Mouse (Mus musculus) C2C12 (cell line): ENCODE measurements around the gene Arhgdib. TPM values are rescaled to one million over a fixed set of nuclear protein-coding genes. Genes with fewer than 3 reads are reported as not detected.

Source experiments
- H3K27me3 ChIP-seq: one replicate; pipeline ENCODE4 v1.6.1; 2011; ENCODE audit not compliant: control insufficient read depth, insufficient read depth, insufficient read length
- H3K36me3 ChIP-seq: one replicate; pipeline ENCODE4 v1.6.1; 2011; ENCODE audit not compliant: control insufficient read depth, insufficient read depth
- H3K4me3 ChIP-seq: one replicate; pipeline ENCODE4 v1.5.1; 2011; ENCODE audit warnings: mild to moderate bottlenecking, control low read depth; ENCODE audit not compliant: poor library complexity, insufficient read depth, severe bottlenecking
- H3K79me2 ChIP-seq: one replicate; pipeline ENCODE4 v1.6.1; 2011; ENCODE audit not compliant: control insufficient read depth, insufficient read depth
- H3K79me3 ChIP-seq: one replicate; pipeline ENCODE4 v1.6.1; 2011; ENCODE audit warnings: low read depth, control low read depth
- H3ac ChIP-seq: one replicate; pipeline ENCODE3; 2011; ENCODE audit warnings: low read depth; ENCODE audit not compliant: control insufficient read depth, insufficient read length
- CEBPB ChIP-seq: IDR thresholded peaks from one replicate; pipeline ENCODE4 v1.6.1; 2011; ENCODE audit warnings: low read depth, mild to moderate bottlenecking, control low read depth, moderate library complexity
- CTCF ChIP-seq: IDR thresholded peaks from one replicate; pipeline ENCODE4 v1.5.1; 2011; ENCODE audit not compliant: control insufficient read depth, insufficient read depth, insufficient read length
- FOSL1 ChIP-seq: IDR thresholded peaks from one replicate; pipeline ENCODE4 v1.8.0; 2011; ENCODE audit warnings: mild to moderate bottlenecking, low read length; ENCODE audit not compliant: poor library complexity, insufficient read depth, severe bottlenecking
- MAX ChIP-seq: IDR thresholded peaks from one replicate; pipeline ENCODE4 v1.6.1; 2011; ENCODE audit warnings: mild to moderate bottlenecking, control low read depth
- MYOD1 ChIP-seq: IDR thresholded peaks from one replicate; pipeline ENCODE4 v1.6.1; 2011; ENCODE audit warnings: low read depth; ENCODE audit not compliant: control insufficient read depth, insufficient read length
- MYOG ChIP-seq: IDR thresholded peaks from one replicate; pipeline ENCODE4 v1.6.1; 2011; ENCODE audit not compliant: control insufficient read depth, insufficient read length; ENCODE audit errors: extremely low read depth
- USF1 ChIP-seq: IDR thresholded peaks from one replicate; pipeline ENCODE4 v1.6.1; 2011; ENCODE audit warnings: low read depth, mild to moderate bottlenecking, control low read depth, moderate library complexity
- polyA plus RNA-seq: library from polyadenylated mRNA; unstranded; fragments of >200 nt; fragmentation: generic; extraction: Trizol; gene quantifications from one replicate; pipeline ENCODE4 v1.2.1, GENCODE M21; 2012; ENCODE audit warnings: missing spikeins

The Arhgdib gene
- polyA plus RNA-seq, 1 experiment, result 101 TPM

DNA sequence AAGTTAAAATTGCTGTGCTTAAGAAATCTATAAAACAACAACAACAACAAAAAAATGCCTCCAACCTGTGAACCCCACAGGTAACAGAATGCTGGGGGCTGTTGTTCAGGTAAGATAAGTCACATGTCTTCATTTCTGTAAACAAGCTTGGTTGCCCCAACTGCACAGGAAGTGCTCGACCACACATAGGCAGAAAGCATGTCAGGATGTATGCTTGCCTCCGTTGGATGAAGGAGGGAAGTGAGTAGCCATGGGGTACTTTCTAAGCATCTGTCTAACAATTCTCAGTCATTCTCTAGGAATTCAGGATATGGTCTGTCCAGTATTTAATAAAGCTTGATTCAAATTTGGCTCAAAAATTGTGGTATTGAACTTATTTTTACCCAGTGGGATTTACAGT, 42.7 kb downstream of the Arhgdib start:
- Histone ChIP-seq H3K36me3 (no peaks in the 10 kb centered on the region), H3ac (no peak overlapping the region), H3K4me3 (no peak overlapping the region), H3K79me2 (no peaks in the 10 kb centered on the region), H3K27me3 (no peaks in the 10 kb centered on the region), H3K79me3 (no peaks in the 10 kb centered on the region)
- TF ChIP-seq CTCF, result no peak
- no peak for TF ChIP-seq MYOG
- TF ChIP-seq USF1, result no peak
- no peak for TF ChIP-seq MAX
- TF ChIP-seq CEBPB, result no peak
- no peak for TF ChIP-seq FOSL1
- TF ChIP-seq MYOD1, result no peak

DNA sequence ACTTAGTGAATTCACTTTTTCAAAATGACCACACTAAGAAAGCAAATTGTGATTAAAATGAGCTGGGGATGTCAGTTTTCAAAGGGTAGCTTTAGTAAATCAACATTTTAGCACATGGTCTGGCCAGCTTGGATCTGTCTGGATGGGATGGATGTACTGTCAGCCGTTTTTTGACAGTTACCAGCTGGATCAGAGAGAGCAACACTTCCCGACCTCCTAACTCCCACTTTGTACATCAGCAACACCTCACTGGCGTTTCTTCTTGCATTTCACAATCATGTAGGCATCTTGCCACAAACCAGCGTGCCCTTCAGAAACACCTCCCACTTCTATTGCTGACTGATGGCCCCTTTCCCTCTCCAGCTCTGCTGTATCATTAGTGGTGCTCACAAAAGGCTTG, 43.5 kb downstream of the Arhgdib start:
- Histone ChIP-seq H3K4me3 (no peak overlapping the region), H3K27me3 (no peaks in the 10 kb centered on the region), H3ac (no peak overlapping the region), H3K79me2 (no peaks in the 10 kb centered on the region), H3K36me3 (no peaks in the 10 kb centered on the region), H3K79me3 (no peaks in the 10 kb centered on the region)
- no peak for TF ChIP-seq MYOD1
- TF ChIP-seq CEBPB, result peak; percentile 34

DNA sequence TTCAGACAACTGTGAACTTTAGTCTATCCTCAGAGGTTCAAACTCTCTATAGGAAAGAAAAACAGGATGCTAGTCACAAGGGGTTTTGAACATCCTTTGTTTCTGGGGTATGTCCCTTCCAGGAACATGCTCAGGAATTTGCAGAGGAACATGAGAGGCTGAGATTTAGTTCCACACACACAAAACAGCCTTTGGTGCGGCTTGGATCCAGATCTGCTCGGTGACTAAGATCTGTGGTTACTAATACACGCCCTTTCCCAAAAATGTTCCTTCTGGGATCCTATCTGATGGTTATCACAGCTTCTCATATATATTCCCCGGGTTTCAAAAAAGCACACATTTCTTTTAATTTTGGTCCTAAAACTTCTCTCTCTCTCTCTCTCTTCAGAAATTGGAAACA, 43.9 kb downstream of the Arhgdib start:
- Histone ChIP-seq H3K4me3 (no peak overlapping the region), H3K79me3 (no peaks in the 10 kb centered on the region), H3K79me2 (no peaks in the 10 kb centered on the region), H3K36me3 (no peaks in the 10 kb centered on the region), H3ac (no peak overlapping the region), H3K27me3 (no peaks in the 10 kb centered on the region)
- no peak for TF ChIP-seq MYOG
- TF ChIP-seq MYOD1, result no peak
- no peak for TF ChIP-seq CTCF
- no peak for TF ChIP-seq MAX
- no peak for TF ChIP-seq CEBPB
- TF ChIP-seq FOSL1, result no peak
- no peak for TF ChIP-seq USF1

DNA sequence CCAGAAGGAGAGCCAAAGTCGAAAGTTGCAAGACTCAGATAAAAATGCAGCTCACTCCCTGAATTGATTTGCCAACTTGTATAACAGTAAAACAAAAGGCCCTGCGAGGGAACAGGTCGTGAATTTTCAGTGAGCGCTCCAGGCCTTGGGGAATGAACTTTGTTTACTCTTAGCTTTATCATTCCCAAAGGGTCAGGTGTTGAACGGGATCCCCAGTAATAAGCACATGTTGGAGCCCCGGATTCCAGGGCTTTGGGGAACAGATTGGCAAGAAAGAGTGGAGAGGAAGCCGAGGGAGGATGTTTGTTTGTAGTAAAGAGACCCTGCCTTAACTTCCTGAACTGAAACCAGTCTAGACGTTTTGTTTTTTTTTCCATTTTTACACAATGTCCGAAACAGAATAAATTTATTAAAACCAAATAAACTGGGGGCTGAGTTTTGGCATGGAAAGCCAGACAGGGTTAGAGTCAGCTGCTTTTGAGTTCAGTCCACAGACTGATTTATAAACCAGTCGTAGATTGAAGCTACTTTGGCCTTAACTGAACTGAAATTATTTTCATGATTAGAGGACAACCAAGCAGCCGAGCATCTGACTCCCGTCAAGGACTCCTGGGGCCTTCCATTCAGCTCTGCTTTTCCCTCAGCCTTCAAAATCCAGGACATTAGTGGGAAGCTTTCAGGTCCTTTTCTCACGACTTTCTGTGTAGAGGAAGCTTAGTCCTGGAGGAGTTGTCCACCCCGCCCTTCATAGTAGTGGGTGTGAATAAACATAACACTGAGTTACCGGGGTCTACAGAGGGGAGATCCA, 47.0 kb downstream of the Arhgdib start:
- Histone ChIP-seq H3K27me3 (no peaks in the 10 kb centered on the region), H3K36me3 (no peaks in the 10 kb centered on the region), H3ac (no peak overlapping the region), H3K79me2 (no peaks in the 10 kb centered on the region), H3K79me3 (no peaks in the 10 kb centered on the region), H3K4me3 (no peak overlapping the region)
- TF ChIP-seq MYOG, result no peak
- TF ChIP-seq MAX, result no peak
- TF ChIP-seq FOSL1, result no peak
- no peak for TF ChIP-seq CTCF
- TF ChIP-seq CEBPB, result no peak
- no peak for TF ChIP-seq MYOD1
- TF ChIP-seq USF1, result no peak

DNA sequence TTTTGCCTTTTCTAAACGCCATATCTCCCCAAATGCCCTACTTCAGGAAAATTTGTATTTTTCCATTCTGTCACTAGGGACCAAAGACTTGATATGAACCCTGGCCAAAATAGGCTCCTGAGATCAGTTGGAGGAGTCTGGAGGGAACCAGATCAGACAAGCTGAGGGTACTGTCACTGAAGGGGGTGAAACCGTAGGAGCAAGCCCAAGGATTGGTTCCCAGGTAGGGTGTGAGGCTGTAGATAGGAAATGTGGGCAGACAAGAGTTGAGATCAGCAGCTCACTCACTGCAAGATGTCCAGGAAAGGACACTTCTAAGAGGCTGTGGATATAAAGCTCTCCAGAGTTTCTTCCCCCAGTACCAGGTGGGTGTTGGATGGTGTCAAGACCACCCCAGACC, 49.7 kb downstream of the Arhgdib start:
- Histone ChIP-seq H3K36me3 (no peaks in the 10 kb centered on the region), H3K79me3 (no peaks in the 10 kb centered on the region), H3K4me3 (no peak overlapping the region), H3K27me3 (no peaks in the 10 kb centered on the region), H3K79me2 (no peaks in the 10 kb centered on the region), H3ac (no peak overlapping the region)
- TF ChIP-seq FOSL1, result no peak
- TF ChIP-seq USF1, result no peak
- TF ChIP-seq MYOG, result no peak
- no peak for TF ChIP-seq MYOD1
- no peak for TF ChIP-seq CEBPB
- TF ChIP-seq MAX, result no peak
- TF ChIP-seq CTCF, result no peak

DNA sequence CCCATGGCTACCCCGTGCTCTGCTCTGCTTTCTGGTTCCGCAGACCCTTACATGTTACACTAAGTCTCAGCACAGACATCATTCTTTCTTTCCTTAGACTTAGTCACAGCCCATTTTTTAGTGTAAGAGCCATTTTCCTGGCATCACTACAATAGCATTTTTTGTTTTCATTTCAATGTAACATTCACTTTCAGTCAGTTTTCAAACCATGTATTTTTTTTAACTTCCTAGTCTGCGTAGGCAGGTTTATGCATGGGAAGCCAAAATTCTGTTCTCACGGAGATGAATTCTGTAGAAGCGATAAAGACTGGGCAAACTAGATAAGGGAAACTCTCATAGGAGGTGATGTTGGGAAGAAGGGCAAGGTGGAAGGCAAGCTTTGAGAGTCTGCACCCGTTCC, 52.1 kb downstream of the Arhgdib start:
- no peaks in the 10 kb centered on the region for H3K36me3 ChIP-seq
- TF ChIP-seq FOSL1, result no peak
- TF ChIP-seq USF1, result no peak
- H3ac ChIP-seq, result no peak overlapping the region
- H3K79me2 ChIP-seq, result no peaks in the 10 kb centered on the region
- no peaks in the 10 kb centered on the region for H3K27me3 ChIP-seq
- no peaks in the 10 kb centered on the region for H3K79me3 ChIP-seq
- H3K4me3 ChIP-seq, result no peak overlapping the region
